Mouse (Mus musculus) thymus, adult 2 months (tissue): ENCODE measurements around the gene Rbfox2. TPM values are rescaled to one million over a fixed set of nuclear protein-coding genes. Genes with fewer than 3 reads are reported as not detected.

Experiments used
- DNase-seq: peaks from one replicate; pipeline ENCODE4 v3.0.0; 2021
- H3K27ac ChIP-seq: fragments of 200-500 bp; 2 replicates; pipeline ENCODE4 v1.5.1; 2012; ENCODE audit warnings: low read length, control low read depth; ENCODE audit not compliant: control insufficient read depth, insufficient read depth
- H3K27me3 ChIP-seq: fragments of 200-500 bp; 2 replicates; pipeline ENCODE4 v1.6.1; 2012; ENCODE audit warnings: mild to moderate bottlenecking, low read length, moderate library complexity, mixed read lengths; ENCODE audit not compliant: control insufficient read depth, insufficient read depth
- H3K36me3 ChIP-seq: fragments of 200-500 bp; 2 replicates; pipeline ENCODE4 v1.6.1; 2012; ENCODE audit warnings: mild to moderate bottlenecking, low read length, moderate library complexity; ENCODE audit not compliant: control insufficient read depth, insufficient read depth
- H3K4me1 ChIP-seq: fragments of 200-500 bp; replicated peaks from 2 replicates; pipeline ENCODE4 v1.6.1; 2012; ENCODE audit warnings: low read length; ENCODE audit not compliant: control insufficient read depth, insufficient read depth
- H3K4me3 ChIP-seq: fragments of 200-500 bp; 2 replicates; pipeline ENCODE4 v1.5.1; 2012; ENCODE audit warnings: mild to moderate bottlenecking, low read length, control low read depth, moderate library complexity; ENCODE audit not compliant: control insufficient read depth, insufficient read depth
- CTCF ChIP-seq: fragments of 200-500 bp; IDR thresholded peaks from 2 replicates; pipeline ENCODE4 v1.5.1; 2012; ENCODE audit warnings: mild to moderate bottlenecking, control low read depth, low read length, moderate library complexity, borderline replicate concordance; ENCODE audit not compliant: control insufficient read depth, poor library complexity, insufficient read depth; ENCODE audit errors: extremely low read depth
- POLR2A ChIP-seq: fragments of 200-500 bp; IDR thresholded peaks from 2 replicates; pipeline ENCODE4 v1.6.1; 2012; ENCODE audit warnings: mild to moderate bottlenecking, low read length, control low read depth, moderate library complexity; ENCODE audit not compliant: control insufficient read depth, poor library complexity, insufficient read depth; ENCODE audit errors: extremely low read depth
- WGBS: fragments of 180-500 bp; shearing (Covaris S2); methylation state at CpG from one replicate; pipeline ENCODE4 v1.1.7; 2018; 5-methylcytosine and 5-hydroxymethylcytosine counted together
- polyA plus RNA-seq: library from polyadenylated mRNA; depleted of rRNA; stranded (reverse); fragments of >200 nt; gene quantifications from 2 replicates; pipeline ENCODE4 v1.2.3, GENCODE M21; 2012

Rbfox2 gene
- polyA plus RNA-seq, 1 experiment = 20.5 TPM

- no peak for DNase-seq
- TF ChIP-seq POLR2A (no peak), CTCF (no peak)
- H3K27ac ChIP-seq = no peak overlapping the region
Observed at GRCm38 (mm10) chr15:77142352-77142751, 164.5 kb downstream of the Rbfox2 start.

GRCm38 (mm10) chr15:77141711-77142110, 165.1 kb downstream of the Rbfox2 start:
- no peaks in the 10 kb centered on the region for H3K36me3 ChIP-seq
- TF ChIP-seq POLR2A = no peak
- no peak for TF ChIP-seq CTCF
- H3K27me3 ChIP-seq = no peaks in the 10 kb centered on the region
- DNase-seq = no peak
- H3K27ac ChIP-seq = no peak overlapping the region
- 93% methylated on average over 4 of the region's 4 CpGs for WGBS
- H3K4me3 ChIP-seq = no peak overlapping the region
- H3K4me1 ChIP-seq = no peaks in the 10 kb centered on the region

More at GRCm38 (mm10) chr15:77142352-77142751, 164.5 kb downstream of the Rbfox2 start:
- no peak overlapping the region for H3K4me3 ChIP-seq
- no peaks in the 10 kb centered on the region for H3K36me3 ChIP-seq
- 93% methylated on average over 6 of the region's 6 CpGs for WGBS
- no peaks in the 10 kb centered on the region for H3K4me1 ChIP-seq
- H3K27me3 ChIP-seq = no peaks in the 10 kb centered on the region

- no peaks in the 10 kb centered on the region for H3K4me1 ChIP-seq
- H3K36me3 ChIP-seq = no peaks in the 10 kb centered on the region
- no peak overlapping the region for H3K4me3 ChIP-seq
- TF ChIP-seq CTCF (no peak), POLR2A (no peak)
- 83% methylated on average over 5 of the region's 5 CpGs for WGBS
- no peaks in the 10 kb centered on the region for H3K27me3 ChIP-seq
- H3K27ac ChIP-seq = no peak overlapping the region
- DNase-seq = no peak
Observed at GRCm38 (mm10) chr15:77138282-77138681, 168.5 kb downstream of the Rbfox2 start.

GRCm38 (mm10) chr15:77134483-77134882, 172.3 kb downstream of the Rbfox2 start:
- H3K4me1 ChIP-seq = no peaks in the 10 kb centered on the region
- WGBS = 98% methylated on average over 10 of the region's 10 CpGs
- no peak for DNase-seq
- H3K36me3 ChIP-seq = no peaks in the 10 kb centered on the region
- TF ChIP-seq POLR2A = no peak
- TF ChIP-seq CTCF = no peak
- H3K27ac ChIP-seq = no peak overlapping the region
- no peaks in the 10 kb centered on the region for H3K27me3 ChIP-seq
- H3K4me3 ChIP-seq = no peak overlapping the region

GRCm38 (mm10) chr15:77129154-77129553, 177.7 kb downstream of the Rbfox2 start:
- TF ChIP-seq CTCF (no peak), POLR2A (no peak)
- 95% methylated on average over 8 of the region's 8 CpGs for WGBS

GRCm38 (mm10) chr15:77127737-77128136, 179.1 kb downstream of the Rbfox2 start:
- Histone ChIP-seq H3K36me3 (no peaks in the 10 kb centered on the region), H3K4me3 (no peak overlapping the region), H3K4me1 (no peaks in the 10 kb centered on the region), H3K27ac (no peak overlapping the region), H3K27me3 (no peaks in the 10 kb centered on the region)
- DNase-seq = no peak
- TF ChIP-seq POLR2A (no peak), CTCF (no peak)
- 87% methylated on average over 2 of the region's 2 CpGs for WGBS

More at GRCm38 (mm10) chr15:77129154-77129553, 177.7 kb downstream of the Rbfox2 start:
- DNase-seq = no peak
- no peak overlapping the region for H3K4me3 ChIP-seq
- no peak overlapping the region for H3K27ac ChIP-seq
- no peaks in the 10 kb centered on the region for H3K4me1 ChIP-seq
- no peaks in the 10 kb centered on the region for H3K36me3 ChIP-seq
- no peaks in the 10 kb centered on the region for H3K27me3 ChIP-seq

GRCm38 (mm10) chr15:77126674-77127073, 180.1 kb downstream of the Rbfox2 start:
- H3K4me1 ChIP-seq = no peaks in the 10 kb centered on the region
- DNase-seq = no peak
- TF ChIP-seq CTCF (no peak), POLR2A (no peak)
- 93% methylated on average over 3 of the region's 3 CpGs for WGBS
- no peak overlapping the region for H3K4me3 ChIP-seq
- no peak overlapping the region for H3K27ac ChIP-seq
- H3K36me3 ChIP-seq = no peaks in the 10 kb centered on the region
- no peaks in the 10 kb centered on the region for H3K27me3 ChIP-seq

- H3K27ac ChIP-seq = no peak overlapping the region
- no peaks in the 10 kb centered on the region for H3K27me3 ChIP-seq
- no peaks in the 10 kb centered on the region for H3K4me1 ChIP-seq
- DNase-seq = no peak
- H3K4me3 ChIP-seq = no peak overlapping the region
- TF ChIP-seq POLR2A (no peak), CTCF (no peak)
- 96% methylated on average over 4 of the region's 4 CpGs for WGBS
- no peaks in the 10 kb centered on the region for H3K36me3 ChIP-seq
Observed at GRCm38 (mm10) chr15:77124372-77125117, 182.3 kb downstream of the Rbfox2 start.
